Comparison of ENCODE assay signal across 7 mouse cellular contexts in genomic region chrX:142682990-142683389, GRCm38 (mm10). TPM values are rescaled to one million over a fixed set of nuclear protein-coding genes. Genes with fewer than 3 reads are reported as not detected.
DNase-seq lines count a peak whose midpoint lies in the region; ATAC-seq lines count a peak whose summit lies in the region.

No protein-coding gene starts in this region.

- peaks cover 3% of the 10 kb centered on the region; the same call in 1 of the 2 replicates for H3K4me1 ChIP-seq in embryonic facial prominence, embryonic 14.5 days (ENCODE audit: control insufficient read depth, insufficient read depth, low read length)
- peaks cover 15% of the 10 kb centered on the region for H3K4me1 ChIP-seq in hindbrain, embryonic 12.5 days
- peaks cover 8% of the 10 kb centered on the region for H3K4me1 ChIP-seq in limb, embryonic 15.5 days
- peaks cover 26% of the 10 kb centered on the region for H3K4me1 ChIP-seq in midbrain, embryonic 13.5 days (replicated peaks)

- peaks cover 16% of the 10 kb centered on the region; the same call in 1 of the 2 replicates for H3K27me3 ChIP-seq in embryonic facial prominence, embryonic 14.5 days (replicated peaks; ENCODE audit: control insufficient read depth, insufficient read depth, low read length)
- peaks cover 36% of the 10 kb centered on the region for H3K27me3 ChIP-seq in hindbrain, embryonic 12.5 days
- peaks cover 18% of the 10 kb centered on the region for H3K27me3 ChIP-seq in limb, embryonic 15.5 days
- H3K27me3 ChIP-seq in midbrain, embryonic 13.5 days, result peaks cover 29% of the 10 kb centered on the region

- no peaks in the 10 kb centered on the region for H3K9me3 ChIP-seq in embryonic facial prominence, embryonic 14.5 days (ENCODE audit: control insufficient read depth, low read length)
- H3K9me3 ChIP-seq in hindbrain, embryonic 12.5 days (replicated peaks), result no peaks in the 10 kb centered on the region
- H3K9me3 ChIP-seq in limb, embryonic 15.5 days, result no peaks in the 10 kb centered on the region
- H3K9me3 ChIP-seq in midbrain, embryonic 13.5 days, result no peaks in the 10 kb centered on the region

- ATAC-seq in embryonic facial prominence, embryonic 14.5 days (ENCODE audit: low read depth), result no peak
- ATAC-seq in hindbrain, embryonic 12.5 days (ENCODE audit: low FRiP score), result no peak
- ATAC-seq in limb, embryonic 15.5 days (ENCODE audit: insufficient number of reproducible peaks, low FRiP score, low TSS enrichment, low read depth), result no peak
- no peak for ATAC-seq in midbrain, embryonic 13.5 days

- WGBS in embryonic facial prominence, embryonic 14.5 days, result 33% methylated on average over 5 of the region's 5 CpGs
- WGBS in hindbrain, embryonic 12.5 days, result 40% methylated on average over 5 of the region's 5 CpGs
- 40% methylated on average over 5 of the region's 5 CpGs for WGBS in limb, embryonic 15.5 days
- WGBS in midbrain, embryonic 13.5 days, result 54% methylated on average over 5 of the region's 5 CpGs

- H3K27ac ChIP-seq in embryonic facial prominence, embryonic 14.5 days (replicated peaks; ENCODE audit: low read depth, low read length), result 0 out of 2 replicates have a peak overlapping the region, but pooled peaks have one; percentile 87
- no peak overlapping the region; the same call in 1 of the 2 replicates for H3K27ac ChIP-seq in hindbrain, embryonic 12.5 days
- H3K27ac ChIP-seq in limb, embryonic 15.5 days, result peak overlapping the region; percentile 95
- H3K27ac ChIP-seq in midbrain, embryonic 13.5 days, result no peak overlapping the region

- H3K4me3 ChIP-seq in embryonic facial prominence, embryonic 14.5 days (ENCODE audit: low read depth, low read length), result peak overlapping the region; percentile 55
- peak overlapping the region; percentile 64 for H3K4me3 ChIP-seq in hindbrain, embryonic 12.5 days
- H3K4me3 ChIP-seq in limb, embryonic 15.5 days, result peak overlapping the region; percentile 57
- peak overlapping the region; percentile 59 for H3K4me3 ChIP-seq in midbrain, embryonic 13.5 days (replicated peaks)

- peak overlapping the region; percentile 73 for H3K9ac ChIP-seq in embryonic facial prominence, embryonic 14.5 days (ENCODE audit: low read depth, low read length)
- H3K9ac ChIP-seq in hindbrain, embryonic 12.5 days, result peak overlapping the region; percentile 77; the same call in 1 of the 2 replicates
- peak overlapping the region; percentile 43; the same call in 1 of the 2 replicates for H3K9ac ChIP-seq in limb, embryonic 15.5 days
- H3K9ac ChIP-seq in midbrain, embryonic 13.5 days (replicated peaks), result peak overlapping the region; percentile 74; the same call in 1 of the 2 replicates

- DNase-seq in adrenal gland, postnatal 14 days, result peak; percentile 41
- no peak for DNase-seq in embryonic facial prominence, embryonic 14.5 days (ENCODE audit: low spot score)
- DNase-seq in left cerebral cortex, adult 8-10 months (ENCODE audit: low spot score in 2 of 2), result no peak
- no peak for DNase-seq in spleen, adult 12 weeks (ENCODE audit: low spot score)

- peak overlapping the region; percentile 70 for H3K4me2 ChIP-seq in embryonic facial prominence, embryonic 14.5 days (ENCODE audit: low read depth, low read length)
- H3K4me2 ChIP-seq in hindbrain, embryonic 12.5 days (replicated peaks), result peak overlapping the region; percentile 60
- H3K4me2 ChIP-seq in limb, embryonic 15.5 days, result peak overlapping the region; percentile 52
- H3K4me2 ChIP-seq in midbrain, embryonic 13.5 days (replicated peaks), result peak overlapping the region; percentile 66

- H3K36me3 ChIP-seq in embryonic facial prominence, embryonic 14.5 days (ENCODE audit: control insufficient read depth, insufficient read depth, low read length), result 0 out of 2 replicates have a peak, but pooled peaks cover 4% of the 10 kb centered on the region
- H3K36me3 ChIP-seq in hindbrain, embryonic 12.5 days, result no peaks in the 10 kb centered on the region
- H3K36me3 ChIP-seq in limb, embryonic 15.5 days, result no peaks in the 10 kb centered on the region
- no peaks in the 10 kb centered on the region for H3K36me3 ChIP-seq in midbrain, embryonic 13.5 days

RNA-seq across cellular contexts. Expression of gene Tmem164, which starts 1.8 kb away (rescaled TPM):
- total RNA-seq in adrenal gland, postnatal 14 days (2021), result 37.8 and 39.9 TPM in 2 replicates
- polyA plus RNA-seq in embryonic facial prominence, embryonic 14.5 days (2014; fragmentation: Nextera tagmentation; extraction: Ambion mirVana), result 31.8 and 34.7 TPM in 2 replicates
- 54.6 and 54.8 TPM in 2 replicates for polyA plus RNA-seq in hindbrain, embryonic 12.5 days (2016; fragmentation: Nextera tagmentation; extraction: Ambion mirVana)
- polyA plus RNA-seq in limb, embryonic 15.5 days (2015; fragmentation: Nextera tagmentation; extraction: Ambion mirVana), result 50.6 and 53.5 TPM in 2 replicates
- polyA plus RNA-seq in midbrain, embryonic 13.5 days (2015; fragmentation: Nextera tagmentation; extraction: Ambion mirVana), result 25.4 and 26.4 TPM in 2 replicates
- 10 to 100 TPM; 26.6 to 30.2 (median 28.3) TPM for total RNA-seq in left cerebral cortex, adult 8-10 months (2022)

Comparison
In these comparisons a context has a peak if more than half of its experiments do, and no peak if none do; other contexts are left out.
1. H3K27ac ChIP-seq: peak in embryonic facial prominence, embryonic 14.5 days (single experiment) and limb, embryonic 15.5 days (single experiment); none in hindbrain, embryonic 12.5 days (single experiment) and midbrain, embryonic 13.5 days (single experiment).
2. Peak in every context shown above with its lines, with median percentiles within 50 percentile points of each other: H3K4me2 ChIP-seq, H3K4me3 ChIP-seq and H3K9ac ChIP-seq.